Mouse (Mus musculus): ENCODE results near the gene Swsap1. TPM values are rescaled to one million over a fixed set of nuclear protein-coding genes. Genes with fewer than 3 reads are reported as not detected.
A peak's percentile ranks its signal among the peaks of the same experiment; 100 is the strongest.

Gene Swsap1
- polyA plus RNA-seq, 1 experiment from 2014 or later, result 10.1 TPM

DNA sequence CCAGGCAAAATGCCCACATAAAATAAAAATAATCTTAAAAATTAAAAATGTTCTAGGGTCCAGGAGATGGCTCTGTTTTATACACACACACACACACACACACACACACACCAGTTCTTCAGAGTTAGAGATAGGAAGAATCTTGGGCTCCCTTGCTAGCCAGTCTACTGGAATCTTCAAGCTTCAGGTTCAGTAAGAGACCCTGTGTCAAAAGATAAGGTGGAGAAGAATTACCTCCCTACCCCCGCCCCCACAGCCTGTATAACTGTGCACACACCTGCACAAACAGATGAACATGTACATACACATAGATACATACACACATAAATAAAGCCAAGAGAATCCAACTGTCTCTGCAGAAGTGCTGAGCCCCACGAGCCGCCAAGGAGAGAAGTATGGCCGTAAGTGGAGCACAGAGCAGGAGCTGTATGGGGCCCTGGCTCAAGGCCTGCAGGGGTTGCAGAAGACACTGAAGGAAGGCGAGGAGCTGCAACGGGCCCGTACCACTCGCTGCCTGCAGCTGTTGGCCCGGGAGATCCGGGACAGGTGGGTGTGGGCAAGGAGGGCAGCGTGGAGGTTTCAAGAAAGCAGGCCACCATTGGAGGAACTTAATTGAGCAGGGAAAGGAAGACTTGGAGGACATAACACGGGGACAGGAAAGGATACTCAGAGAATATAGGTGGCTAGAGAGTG, 23.0 kb upstream of the Swsap1 start:
- Histone ChIP-seq H3K27me3 (ENCODE audit: control insufficient read depth, insufficient read depth, low read length) (no peaks in the 10 kb centered on the region), H3K36me3 (ENCODE audit: control insufficient read depth, insufficient read depth, low read length) (no peaks in the 10 kb centered on the region), H3K9ac (replicated peaks; ENCODE audit: low read depth, low read length) (no peak overlapping the region), H3K9me3 (ENCODE audit: control insufficient read depth, low read length) (no peaks in the 10 kb centered on the region), H3K4me3 (ENCODE audit: low read depth, low read length) (no peak overlapping the region), H3K27ac (ENCODE audit: low read depth, low read length) (no peak overlapping the region), H3K4me1 (ENCODE audit: control insufficient read depth, insufficient read depth, low read length) (0 out of 2 replicates have a peak, but pooled peaks cover under 1% of the 10 kb centered on the region), H3K4me2 (ENCODE audit: low read depth, low read length) (no peak overlapping the region)
- 61% methylated on average over 12 of the region's 12 CpGs for WGBS
- no peak for ATAC-seq (ENCODE audit: low read depth)

DNA sequence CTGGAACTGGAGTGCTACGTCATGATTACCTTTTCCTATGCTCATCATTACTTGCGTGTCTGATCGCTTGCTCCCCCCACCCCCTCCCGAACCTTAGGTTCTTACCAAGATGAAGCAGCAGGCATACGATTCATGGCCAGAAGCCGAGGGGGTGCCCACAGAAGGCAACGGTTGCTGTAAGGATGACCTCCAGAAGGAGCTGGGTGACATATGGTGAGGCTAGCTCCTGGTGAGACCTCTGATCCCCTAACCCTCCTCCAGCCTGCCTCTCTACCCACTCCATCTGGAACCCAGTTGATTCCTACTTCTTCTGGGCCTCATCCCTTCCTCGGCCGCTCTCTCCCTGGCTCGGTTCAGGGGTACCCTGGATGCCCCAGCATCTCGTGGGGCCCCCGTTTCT, 21.5 kb upstream of the Swsap1 start:
- 94% methylated on average over 12 of the region's 12 CpGs for WGBS
- no peak for ATAC-seq (ENCODE audit: low read depth)

DNA sequence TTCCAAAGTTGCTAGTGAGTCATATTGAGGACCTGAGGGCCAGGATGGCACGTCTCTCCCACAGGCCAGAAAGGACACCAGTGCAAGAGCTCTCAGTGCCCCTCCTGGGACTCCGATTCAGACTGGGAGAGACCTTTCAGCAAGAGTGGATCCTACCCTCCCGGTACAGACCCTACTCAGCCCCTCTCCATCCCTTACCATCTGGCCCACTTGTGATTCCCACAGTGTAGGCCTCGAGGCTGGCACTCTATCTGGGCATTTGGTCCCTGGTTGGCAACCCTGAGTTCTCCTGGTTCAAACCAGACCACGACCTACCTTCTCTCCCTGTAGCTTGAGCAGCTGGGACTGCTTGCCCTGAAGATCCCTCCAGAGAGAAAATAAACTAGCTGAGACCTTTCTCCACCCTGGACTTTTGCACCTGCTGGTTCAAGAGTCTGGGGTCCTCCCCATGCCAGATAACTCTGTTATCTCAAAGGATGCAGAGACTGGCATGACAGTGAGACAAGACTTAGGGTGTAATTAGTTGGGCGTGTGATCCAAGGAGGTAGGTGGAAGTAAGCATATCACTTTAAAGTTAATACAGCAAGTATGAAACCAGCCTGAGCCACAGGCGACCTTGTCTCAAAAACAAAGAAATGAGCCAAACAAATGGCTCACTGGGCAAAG, 20.0 kb upstream of the Swsap1 start:
- H3K27me3 ChIP-seq (ENCODE audit: control insufficient read depth, insufficient read depth, low read length), result no peaks in the 10 kb centered on the region
- H3K36me3 ChIP-seq (ENCODE audit: control insufficient read depth, insufficient read depth, low read length), result no peaks in the 10 kb centered on the region
- H3K4me1 ChIP-seq (ENCODE audit: control insufficient read depth, insufficient read depth, low read length), result peaks cover 9% of the 10 kb centered on the region
- H3K27ac ChIP-seq (ENCODE audit: low read depth, low read length), result no peak overlapping the region
- no peak overlapping the region for H3K4me2 ChIP-seq (ENCODE audit: low read depth, low read length)
- no peak overlapping the region for H3K9ac ChIP-seq (replicated peaks; ENCODE audit: low read depth, low read length)
- no peak for ATAC-seq (ENCODE audit: low read depth)
- no peak overlapping the region for H3K4me3 ChIP-seq (ENCODE audit: low read depth, low read length)
- WGBS, result 87% methylated on average over 7 of the region's 7 CpGs
- H3K9me3 ChIP-seq (ENCODE audit: control insufficient read depth, low read length), result no peaks in the 10 kb centered on the region

More for the DNA sequence above, 21.5 kb upstream of the Swsap1 start:
- Histone ChIP-seq H3K4me2 (ENCODE audit: low read depth, low read length) (no peak overlapping the region), H3K36me3 (ENCODE audit: control insufficient read depth, insufficient read depth, low read length) (no peaks in the 10 kb centered on the region), H3K27me3 (ENCODE audit: control insufficient read depth, insufficient read depth, low read length) (no peaks in the 10 kb centered on the region), H3K4me3 (ENCODE audit: low read depth, low read length) (no peak overlapping the region), H3K4me1 (ENCODE audit: control insufficient read depth, insufficient read depth, low read length) (peaks cover 9% of the 10 kb centered on the region), H3K27ac (ENCODE audit: low read depth, low read length) (no peak overlapping the region), H3K9ac (replicated peaks; ENCODE audit: low read depth, low read length) (no peak overlapping the region), H3K9me3 (ENCODE audit: control insufficient read depth, low read length) (no peaks in the 10 kb centered on the region)

DNA sequence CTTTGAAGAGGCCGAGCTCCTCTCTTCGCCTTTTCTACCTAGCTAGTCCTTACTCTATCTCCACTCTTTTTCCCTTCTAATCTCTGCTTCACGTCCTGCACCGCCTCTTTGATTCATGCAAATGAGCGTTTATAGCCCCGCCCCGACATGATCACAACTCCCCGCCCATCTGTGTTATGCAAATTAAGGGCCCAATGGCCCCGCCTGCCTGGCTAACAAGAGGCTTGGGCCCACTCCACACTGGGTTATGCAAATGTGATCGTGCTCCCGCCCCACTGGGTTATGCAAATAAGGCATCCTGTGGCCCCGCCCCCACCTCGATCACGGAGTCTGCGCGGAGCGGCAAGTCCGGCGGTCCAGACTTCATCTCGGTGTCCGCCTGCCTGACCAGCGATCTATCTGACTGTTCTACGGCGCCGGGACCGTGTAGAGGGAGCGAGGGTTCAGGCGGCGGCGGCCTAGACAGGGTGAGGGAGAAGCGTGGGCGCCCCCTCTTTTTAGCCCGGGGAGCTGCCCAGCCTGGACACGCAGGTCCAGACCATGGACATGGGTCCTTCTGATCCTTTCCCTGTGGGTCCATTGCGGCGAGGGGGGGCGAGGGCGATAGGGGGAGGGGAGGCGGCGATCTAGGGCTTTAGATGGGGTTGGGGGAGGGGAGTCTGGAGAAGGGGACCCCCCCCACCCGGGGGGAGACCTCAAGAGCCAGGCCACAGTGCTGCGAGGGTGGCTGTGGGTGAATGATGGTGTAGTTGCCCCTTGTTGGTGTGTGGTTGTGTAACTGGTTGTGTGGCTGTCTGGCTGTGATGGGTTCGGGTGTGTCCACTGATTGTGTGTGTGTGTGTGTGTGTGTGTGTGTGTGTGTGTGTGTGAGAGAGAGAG, 18.6 kb upstream of the Swsap1 start, which contains the start of gene Plppr2:
Gene Plppr2 (plus strand): TSS at position 342 of the 879 bp plus-strand sequence.
- Histone ChIP-seq H3K9me3 (ENCODE audit: control insufficient read depth, low read length) (no peaks in the 10 kb centered on the region), H3K4me1 (ENCODE audit: control insufficient read depth, insufficient read depth, low read length) (peaks cover 9% of the 10 kb centered on the region), H3K4me3 (ENCODE audit: low read depth, low read length) (peak within 1 kb of the TSS; percentile 81), H3K27ac (ENCODE audit: low read depth, low read length) (peak within 1 kb of the TSS; percentile 72), H3K4me2 (ENCODE audit: low read depth, low read length) (peak within 1 kb of the TSS; percentile 60), H3K27me3 (ENCODE audit: control insufficient read depth, insufficient read depth, low read length) (no peaks in the 10 kb centered on the region), H3K9ac (replicated peaks; ENCODE audit: low read depth, low read length) (peak within 1 kb of the TSS; percentile 78), H3K36me3 (ENCODE audit: control insufficient read depth, insufficient read depth, low read length) (peaks cover 6% of the 10 kb centered on the region; the same call in 1 of the 2 replicates)
- ATAC-seq (ENCODE audit: low read depth), result peak; percentile 94
- WGBS, result 2% methylated on average over 41 of the region's 43 CpGs

DNA sequence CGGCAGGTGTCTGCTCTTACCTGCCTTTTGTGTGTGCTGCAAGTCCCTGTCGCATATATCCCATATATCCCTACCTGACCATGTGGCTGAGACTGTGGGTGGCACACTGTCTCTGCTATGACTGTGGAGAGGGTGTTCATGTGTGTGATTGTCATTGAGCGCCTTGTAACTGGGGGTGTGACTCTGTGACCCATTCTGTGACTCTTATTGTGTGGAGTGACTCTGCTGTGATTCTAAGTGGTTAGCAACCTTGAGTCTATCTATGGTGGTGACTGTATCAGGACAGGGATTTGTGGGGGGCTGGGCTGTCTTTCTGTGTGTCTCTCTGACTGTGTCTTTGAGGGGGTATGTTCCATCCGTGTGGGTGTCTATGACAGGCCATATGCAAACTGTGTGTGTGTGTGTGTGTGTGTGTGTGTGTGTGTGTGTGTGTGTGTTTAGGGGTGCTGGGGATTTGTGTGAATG, 17.8 kb upstream of the Swsap1 start:
- H3K9me3 ChIP-seq (ENCODE audit: control insufficient read depth, low read length), result no peaks in the 10 kb centered on the region
- H3K27me3 ChIP-seq (ENCODE audit: control insufficient read depth, insufficient read depth, low read length), result no peaks in the 10 kb centered on the region
- 65% methylated on average over 4 of the region's 4 CpGs for WGBS
- H3K36me3 ChIP-seq (ENCODE audit: control insufficient read depth, insufficient read depth, low read length), result peaks cover 6% of the 10 kb centered on the region; the same call in 1 of the 2 replicates
- no peak overlapping the region for H3K27ac ChIP-seq (ENCODE audit: low read depth, low read length)
- peaks cover 9% of the 10 kb centered on the region for H3K4me1 ChIP-seq (ENCODE audit: control insufficient read depth, insufficient read depth, low read length)
- H3K4me2 ChIP-seq (ENCODE audit: low read depth, low read length), result peak overlapping the region; percentile 60
- 0 out of 2 replicates have a peak, but pooled peaks have one; percentile 18 for ATAC-seq (ENCODE audit: low read depth)
- peak overlapping the region; percentile 78 for H3K9ac ChIP-seq (replicated peaks; ENCODE audit: low read depth, low read length)
- H3K4me3 ChIP-seq (ENCODE audit: low read depth, low read length), result peak overlapping the region; percentile 81

DNA sequence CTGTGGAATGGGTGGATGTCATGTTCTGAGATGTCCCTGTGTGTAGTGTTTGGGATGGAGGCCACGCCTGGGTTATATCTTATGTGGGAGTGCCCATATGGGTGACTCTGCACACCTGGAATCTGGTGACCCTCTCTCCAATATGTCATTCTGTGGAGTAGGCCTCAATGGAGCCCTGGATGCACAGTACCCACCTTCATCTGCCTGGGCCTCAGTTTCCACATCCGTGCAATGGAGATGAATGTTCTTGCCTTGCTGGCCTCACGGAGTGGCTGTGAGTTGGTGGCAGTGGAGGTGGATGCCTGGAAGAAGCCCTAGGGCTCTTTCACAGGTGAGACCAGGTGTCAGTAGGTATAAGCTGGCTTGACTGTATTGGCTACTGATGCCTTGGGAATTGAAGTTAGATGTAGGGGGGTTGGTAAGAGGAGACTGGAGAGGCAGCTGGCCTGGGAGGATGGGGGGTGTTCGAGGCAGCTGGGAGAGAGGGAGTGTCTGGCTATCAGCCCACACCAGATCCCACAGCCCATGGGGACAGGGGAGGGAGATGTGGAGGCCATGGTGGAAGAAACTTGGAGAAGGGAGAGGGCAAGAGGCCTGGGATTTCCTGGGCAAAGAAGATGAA, 17.2 kb upstream of the Swsap1 start:
- H3K9me3 ChIP-seq (ENCODE audit: control insufficient read depth, low read length), result no peaks in the 10 kb centered on the region
- 78% methylated on average over 4 of the region's 4 CpGs for whole genome bisulfite sequencing
- H3K4me1 ChIP-seq (ENCODE audit: control insufficient read depth, insufficient read depth, low read length), result peaks cover 9% of the 10 kb centered on the region
- no peaks in the 10 kb centered on the region for H3K27me3 ChIP-seq (ENCODE audit: control insufficient read depth, insufficient read depth, low read length)
- H3K27ac ChIP-seq (ENCODE audit: low read depth, low read length), result no peak overlapping the region
- H3K4me2 ChIP-seq (ENCODE audit: low read depth, low read length), result peak overlapping the region; percentile 60; the same call in 1 of the 2 replicates
- no peak for ATAC-seq (ENCODE audit: low read depth)
- 0 out of 2 replicates have a peak overlapping the region, but pooled peaks have one; percentile 21 for H3K9ac ChIP-seq (replicated peaks; ENCODE audit: low read depth, low read length)
- peaks cover 6% of the 10 kb centered on the region; the same call in 1 of the 2 replicates for H3K36me3 ChIP-seq (ENCODE audit: control insufficient read depth, insufficient read depth, low read length)
- peak overlapping the region; percentile 81; the same call in 1 of the 2 replicates for H3K4me3 ChIP-seq (ENCODE audit: low read depth, low read length)

DNA sequence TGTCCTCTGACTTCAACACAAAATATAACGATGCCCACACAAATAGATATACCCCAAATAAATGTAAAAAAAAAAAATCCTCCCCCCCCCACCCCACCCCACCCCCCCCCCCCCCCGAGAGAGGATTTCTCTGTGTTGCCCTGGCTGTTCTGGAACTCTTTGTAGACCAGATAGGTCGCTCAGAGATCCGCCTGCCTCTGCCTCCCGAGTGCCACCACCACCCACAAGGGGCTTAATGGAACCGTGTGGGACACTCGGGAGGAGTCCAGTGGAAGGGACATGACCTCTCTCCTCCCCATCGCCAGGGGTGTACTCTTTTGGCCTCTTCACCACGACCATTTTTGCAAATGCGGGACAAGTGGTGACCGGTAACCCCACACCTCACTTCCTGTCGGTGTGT, 12.5 kb upstream of the Swsap1 start:
- Histone ChIP-seq H3K36me3 (ENCODE audit: control insufficient read depth, insufficient read depth, low read length) (peaks cover 11% of the 10 kb centered on the region; the same call in 1 of the 2 replicates), H3K4me1 (ENCODE audit: control insufficient read depth, insufficient read depth, low read length) (peaks cover 6% of the 10 kb centered on the region)
- 79% methylated on average over 12 of the region's 12 CpGs for WGBS

DNA sequence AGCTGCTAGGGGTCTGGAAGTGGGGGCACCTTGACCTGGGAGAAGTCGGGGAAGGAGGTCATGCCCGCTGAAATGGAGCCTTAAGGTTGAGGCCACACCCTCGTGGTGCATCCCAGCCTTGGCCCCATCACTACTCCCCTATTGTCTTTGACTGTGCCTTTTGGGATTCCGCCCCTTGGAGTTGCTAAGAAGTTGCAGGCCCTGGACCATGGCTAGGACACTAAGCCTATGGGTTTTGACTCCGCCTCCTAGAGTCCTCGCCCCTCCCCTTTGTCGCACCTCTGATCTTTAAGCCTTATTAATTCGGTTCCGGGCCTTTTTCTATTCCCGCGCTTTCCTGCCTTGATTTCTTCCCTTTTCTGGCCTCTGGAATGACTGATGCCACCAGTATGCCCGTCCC, 11.9 kb upstream of the Swsap1 start:
- Histone ChIP-seq H3K4me1 (ENCODE audit: control insufficient read depth, insufficient read depth, low read length) (no peaks in the 10 kb centered on the region), H3K27me3 (ENCODE audit: control insufficient read depth, insufficient read depth, low read length) (no peaks in the 10 kb centered on the region), H3K36me3 (ENCODE audit: control insufficient read depth, insufficient read depth, low read length) (peaks cover 11% of the 10 kb centered on the region; the same call in 1 of the 2 replicates), H3K27ac (ENCODE audit: low read depth, low read length) (no peak overlapping the region), H3K4me2 (ENCODE audit: low read depth, low read length) (no peak overlapping the region), H3K9me3 (ENCODE audit: control insufficient read depth, low read length) (no peaks in the 10 kb centered on the region), H3K4me3 (ENCODE audit: low read depth, low read length) (no peak overlapping the region), H3K9ac (replicated peaks; ENCODE audit: low read depth, low read length) (no peak overlapping the region)
- 51% methylated on average over 12 of the region's 12 CpGs for WGBS
- 0 out of 2 replicates have a peak, but pooled peaks have one; percentile 22 for ATAC-seq (ENCODE audit: low read depth)

More for the DNA sequence above, 12.5 kb upstream of the Swsap1 start:
- H3K4me2 ChIP-seq (ENCODE audit: low read depth, low read length), result no peak overlapping the region
- ATAC-seq (ENCODE audit: low read depth), result no peak
- no peaks in the 10 kb centered on the region for H3K9me3 ChIP-seq (ENCODE audit: control insufficient read depth, low read length)
- H3K27ac ChIP-seq (ENCODE audit: low read depth, low read length), result no peak overlapping the region
- no peak overlapping the region for H3K9ac ChIP-seq (replicated peaks; ENCODE audit: low read depth, low read length)
- no peaks in the 10 kb centered on the region for H3K27me3 ChIP-seq (ENCODE audit: control insufficient read depth, insufficient read depth, low read length)
- no peak overlapping the region for H3K4me3 ChIP-seq (ENCODE audit: low read depth, low read length)

Data from neural tube, embryonic 14.5 days (tissue).